ENCODE assay signal across 8 mouse cellular contexts in the genomic region with DNA sequence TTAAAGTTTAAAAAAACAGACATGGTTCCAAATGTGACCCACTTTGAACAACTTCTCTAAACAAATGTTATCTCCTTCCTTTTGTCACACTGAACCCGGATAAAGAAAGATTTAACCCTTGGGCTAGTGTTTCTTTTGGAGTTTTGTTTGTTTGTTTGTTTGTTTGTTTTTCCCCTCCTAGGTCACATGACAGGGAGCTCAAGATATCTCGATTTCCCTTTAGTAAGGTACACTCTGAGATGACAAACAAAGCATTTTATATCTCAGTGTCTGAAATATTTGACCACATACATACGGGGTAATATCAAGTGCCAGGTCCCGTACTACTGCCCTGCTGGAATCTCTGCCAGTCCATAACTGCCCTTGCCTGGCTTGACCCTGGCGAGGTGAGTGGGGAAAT. TPM values are rescaled to one million over a fixed set of nuclear protein-coding genes. Genes with fewer than 3 reads are reported as not detected.
DNase-seq lines count a peak whose midpoint lies in the region; ATAC-seq and TF ChIP-seq lines count a peak whose summit lies in the region.

No protein-coding gene starts in this region.

- H3K9ac ChIP-seq in intestine, embryonic 14.5 days (ENCODE audit: low read length), result peak overlapping the region; percentile 20; the same call in 1 of the 2 replicates
- H3K9ac ChIP-seq in intestine, postnatal 0 days (ENCODE audit: low read depth, low read length), result no peak overlapping the region
- no peak overlapping the region for H3K9ac ChIP-seq in hindbrain, postnatal 0 days (replicated peaks; ENCODE audit: low read length)
- no peak overlapping the region for H3K9ac ChIP-seq in midbrain, embryonic 15.5 days

- no peak for ATAC-seq in intestine, embryonic 14.5 days (replicated peaks; ENCODE audit: low FRiP score, low TSS enrichment, low read depth)
- ATAC-seq in intestine, postnatal 0 days, result no peak
- no peak for ATAC-seq in hindbrain, postnatal 0 days
- ATAC-seq in midbrain, embryonic 15.5 days (replicated peaks), result no peak

- no peaks in the 10 kb centered on the region for H3K36me3 ChIP-seq in intestine, embryonic 14.5 days (ENCODE audit: control insufficient read depth, insufficient read depth, low read length)
- no peaks in the 10 kb centered on the region for H3K36me3 ChIP-seq in intestine, postnatal 0 days (ENCODE audit: control insufficient read depth, insufficient read depth)
- H3K36me3 ChIP-seq in embryonic facial prominence, embryonic 10.5 days (replicated peaks), result no peaks in the 10 kb centered on the region
- no peaks in the 10 kb centered on the region for H3K36me3 ChIP-seq in hindbrain, postnatal 0 days (ENCODE audit: insufficient read depth, low read length)
- no peaks in the 10 kb centered on the region for H3K36me3 ChIP-seq in midbrain, embryonic 15.5 days (replicated peaks)

- no peaks in the 10 kb centered on the region for H3K9me3 ChIP-seq in intestine, embryonic 14.5 days (ENCODE audit: control insufficient read depth, low read length)
- H3K9me3 ChIP-seq in intestine, postnatal 0 days (ENCODE audit: control insufficient read depth), result no peaks in the 10 kb centered on the region
- no peaks in the 10 kb centered on the region for H3K9me3 ChIP-seq in embryonic facial prominence, embryonic 10.5 days
- no peaks in the 10 kb centered on the region for H3K9me3 ChIP-seq in hindbrain, postnatal 0 days (ENCODE audit: low read length)
- H3K9me3 ChIP-seq in midbrain, embryonic 15.5 days, result no peaks in the 10 kb centered on the region

- peak overlapping the region; percentile 50 for H3K4me2 ChIP-seq in intestine, embryonic 14.5 days (ENCODE audit: low read length)
- no peak overlapping the region for H3K4me2 ChIP-seq in intestine, postnatal 0 days (replicated peaks; ENCODE audit: low read depth)
- H3K4me2 ChIP-seq in hindbrain, postnatal 0 days (ENCODE audit: low read depth, low read length), result peak overlapping the region; percentile 49
- 0 out of 2 replicates have a peak overlapping the region, but pooled peaks have one; percentile 36 for H3K4me2 ChIP-seq in midbrain, embryonic 15.5 days

- H3K27me3 ChIP-seq in intestine, embryonic 14.5 days (replicated peaks; ENCODE audit: control insufficient read depth, insufficient read depth, low read length), result no peaks in the 10 kb centered on the region
- no peaks in the 10 kb centered on the region for H3K27me3 ChIP-seq in intestine, postnatal 0 days (replicated peaks; ENCODE audit: control insufficient read depth, insufficient read depth, low read length)
- no peaks in the 10 kb centered on the region for H3K27me3 ChIP-seq in embryonic facial prominence, embryonic 10.5 days (replicated peaks; ENCODE audit: low read depth, poor library complexity, severe bottlenecking)
- H3K27me3 ChIP-seq in hindbrain, postnatal 0 days (ENCODE audit: insufficient read depth, low read length), result no peaks in the 10 kb centered on the region
- 0 out of 2 replicates have a peak, but pooled peaks cover 11% of the 10 kb centered on the region for H3K27me3 ChIP-seq in midbrain, embryonic 15.5 days (replicated peaks)

- TF ChIP-seq CTCF in intestine, postnatal 0 days (IDR thresholded peaks at IDR 0.05; ENCODE audit: low read depth), result no peak
- no peak for TF ChIP-seq CTCF in hindbrain, postnatal 0 days (IDR thresholded peaks at IDR 0.05; ENCODE audit: low read depth)

- H3K27ac ChIP-seq in intestine, embryonic 14.5 days (ENCODE audit: low read depth), result no peak overlapping the region
- no peak overlapping the region for H3K27ac ChIP-seq in intestine, postnatal 0 days (ENCODE audit: low read depth, low read length)
- H3K27ac ChIP-seq in embryonic facial prominence, embryonic 10.5 days (replicated peaks), result no peak overlapping the region
- no peak overlapping the region for H3K27ac ChIP-seq in hindbrain, postnatal 0 days
- no peak overlapping the region for H3K27ac ChIP-seq in midbrain, embryonic 15.5 days

- WGBS in intestine, embryonic 14.5 days, result 31% methylated on average over 5 of the region's 5 CpGs
- WGBS in intestine, postnatal 0 days, result 35% methylated on average over 5 of the region's 5 CpGs
- WGBS in embryonic facial prominence, embryonic 10.5 days, result 31% methylated on average over 5 of the region's 5 CpGs
- 45% methylated on average over 5 of the region's 5 CpGs for WGBS in hindbrain, postnatal 0 days
- WGBS in midbrain, embryonic 15.5 days, result 38% methylated on average over 5 of the region's 5 CpGs

- DNase-seq in intestine, embryonic 14.5 days (ENCODE audit: low spot score), result no peak
- DNase-seq in embryonic facial prominence, embryonic 10.5 days (ENCODE audit: low spot score), result no peak
- DNase-seq in hindbrain, postnatal 0 days (ENCODE audit: low spot score), result no peak
- DNase-seq in thymus, postnatal 0 days (ENCODE audit: low spot score), result no peak
- DNase-seq in natural killer cell, adult 2 months (ENCODE audit: low spot score in 2 of 2), result no peak
- DNase-seq in left cerebral cortex, adult 11 months (ENCODE audit: low spot score), result no peak

- H3K4me3 ChIP-seq in intestine, embryonic 14.5 days (ENCODE audit: low read depth, low read length), result peak overlapping the region; percentile 41
- H3K4me3 ChIP-seq in intestine, postnatal 0 days (ENCODE audit: low read depth, low read length), result no peak overlapping the region
- peak overlapping the region; percentile 60 for H3K4me3 ChIP-seq in embryonic facial prominence, embryonic 10.5 days
- H3K4me3 ChIP-seq in hindbrain, postnatal 0 days (ENCODE audit: low read length), result peak overlapping the region; percentile 32
- no peak overlapping the region for H3K4me3 ChIP-seq in midbrain, embryonic 15.5 days

- H3K4me1 ChIP-seq in intestine, embryonic 14.5 days (replicated peaks; ENCODE audit: control insufficient read depth, insufficient read depth, low read length), result no peaks in the 10 kb centered on the region
- H3K4me1 ChIP-seq in intestine, postnatal 0 days (replicated peaks; ENCODE audit: control insufficient read depth, insufficient read depth, low read length), result no peaks in the 10 kb centered on the region
- H3K4me1 ChIP-seq in embryonic facial prominence, embryonic 10.5 days, result peaks cover 9% of the 10 kb centered on the region; the same call in 1 of the 2 replicates
- H3K4me1 ChIP-seq in hindbrain, postnatal 0 days (ENCODE audit: insufficient read depth, low read length), result no peaks in the 10 kb centered on the region
- H3K4me1 ChIP-seq in midbrain, embryonic 15.5 days, result no peaks in the 10 kb centered on the region

RNA-seq across cellular contexts. Expression of a gene that starts 49.9 kb away (rescaled TPM):
- 22.1 and 24.2 TPM in 2 replicates for polyA plus RNA-seq in intestine, embryonic 14.5 days (2014; fragmentation: Nextera tagmentation; extraction: Ambion mirVana)
- polyA plus RNA-seq in intestine, postnatal 0 days (2015; fragmentation: Nextera tagmentation; extraction: Ambion mirVana), result 7.8 and 10.0 TPM in 2 replicates
- 21.7 and 24.2 TPM in 2 replicates for polyA plus RNA-seq in embryonic facial prominence, embryonic 10.5 days (2016; fragmentation: Nextera tagmentation; extraction: Ambion mirVana)
- total RNA-seq in hindbrain, postnatal 0 days (2014; rRNA removed), result 757 and 1,216 TPM in 2 replicates
- polyA plus RNA-seq in hindbrain, postnatal 0 days (2015; fragmentation: Nextera tagmentation; extraction: Ambion mirVana), result 4.7 and 7.4 TPM in 2 replicates
- 4.0 and 4.1 TPM in 2 replicates for polyA plus RNA-seq in midbrain, embryonic 15.5 days (2015; fragmentation: Nextera tagmentation; extraction: Ambion mirVana)
- polyA plus RNA-seq in thymus, postnatal 0 days (2015; fragmentation: Nextera tagmentation; extraction: Ambion mirVana), result 64.8 and 86.2 TPM in 2 replicates

RNA-seq across cellular contexts. Expression of a gene that starts 50.1 kb away (rescaled TPM):
- 4,338 and 4,830 TPM in 2 replicates for polyA plus RNA-seq in intestine, embryonic 14.5 days (2014; fragmentation: Nextera tagmentation; extraction: Ambion mirVana)
- 1,504 and 1,780 TPM in 2 replicates for polyA plus RNA-seq in intestine, postnatal 0 days (2015; fragmentation: Nextera tagmentation; extraction: Ambion mirVana)
- 6,093 and 6,114 TPM in 2 replicates for polyA plus RNA-seq in embryonic facial prominence, embryonic 10.5 days (2016; fragmentation: Nextera tagmentation; extraction: Ambion mirVana)
- total RNA-seq in hindbrain, postnatal 0 days (2014; rRNA removed), result 1,318 and 1,554 TPM in 2 replicates
- polyA plus RNA-seq in hindbrain, postnatal 0 days (2015; fragmentation: Nextera tagmentation; extraction: Ambion mirVana), result 798 and 958 TPM in 2 replicates
- polyA plus RNA-seq in midbrain, embryonic 15.5 days (2015; fragmentation: Nextera tagmentation; extraction: Ambion mirVana), result 432 and 476 TPM in 2 replicates
- polyA plus RNA-seq in thymus, postnatal 0 days (2015; fragmentation: Nextera tagmentation; extraction: Ambion mirVana), result 10,793 and 11,737 TPM in 2 replicates

RNA-seq across cellular contexts. Expression of a gene that starts 51.4 kb away (rescaled TPM):
- polyA plus RNA-seq in intestine, embryonic 14.5 days (2014; fragmentation: Nextera tagmentation; extraction: Ambion mirVana), result 20.6 and 22.9 TPM in 2 replicates
- polyA plus RNA-seq in intestine, postnatal 0 days (2015; fragmentation: Nextera tagmentation; extraction: Ambion mirVana), result 2.1 and 5.3 TPM in 2 replicates
- 9.3 and 10.5 TPM in 2 replicates for polyA plus RNA-seq in embryonic facial prominence, embryonic 10.5 days (2016; fragmentation: Nextera tagmentation; extraction: Ambion mirVana)
- total RNA-seq in hindbrain, postnatal 0 days (2014; rRNA removed), result 4,540 and 4,675 TPM in 2 replicates
- 3.7 and 4.1 TPM in 2 replicates for polyA plus RNA-seq in hindbrain, postnatal 0 days (2015; fragmentation: Nextera tagmentation; extraction: Ambion mirVana)
- polyA plus RNA-seq in midbrain, embryonic 15.5 days (2015; fragmentation: Nextera tagmentation; extraction: Ambion mirVana), result 4.2 and 5.9 TPM in 2 replicates
- polyA plus RNA-seq in thymus, postnatal 0 days (2015; fragmentation: Nextera tagmentation; extraction: Ambion mirVana), result 35.0 and 40.5 TPM in 2 replicates

Comparison
In these comparisons a context has a peak if more than half of its experiments do, and no peak if none do; other contexts are left out.
1. H3K4me3 ChIP-seq: peak in intestine, embryonic 14.5 days (single experiment), embryonic facial prominence, embryonic 10.5 days (single experiment) and hindbrain, postnatal 0 days (single experiment); none in intestine, postnatal 0 days (single experiment) and midbrain, embryonic 15.5 days (single experiment).